19 mouse cellular contexts compared by ENCODE assay signal in the genomic region with DNA sequence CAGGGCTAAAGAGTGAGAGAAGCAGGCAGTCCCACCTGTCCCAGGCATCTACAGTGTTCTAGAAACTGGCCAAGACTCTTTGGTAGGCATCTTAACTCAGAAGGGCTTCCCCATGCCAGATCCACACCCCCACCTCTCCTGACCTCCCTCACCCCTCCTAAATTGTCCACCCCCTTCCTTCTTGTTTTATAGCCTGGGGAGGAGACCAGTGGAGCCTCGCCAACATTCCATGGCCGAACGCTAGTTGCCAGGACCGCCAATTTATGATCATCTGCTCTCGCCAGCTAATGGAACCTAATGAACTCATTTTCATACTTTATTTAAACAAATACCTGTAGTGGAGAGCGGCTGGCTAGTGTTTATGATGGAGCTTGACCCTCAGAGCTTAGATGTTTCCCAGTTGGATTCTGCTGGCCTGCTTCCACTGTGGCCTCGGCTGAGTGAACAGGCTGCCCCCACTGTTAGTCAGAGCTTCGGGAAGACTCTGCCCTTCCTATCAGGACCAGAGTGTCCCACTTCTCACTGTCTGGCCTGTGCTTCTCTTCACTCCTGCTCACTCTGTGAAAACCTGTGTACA.
DNase-seq lines count a peak whose midpoint lies in the region; ATAC-seq and TF ChIP-seq lines count a peak whose summit lies in the region.
"Had no signal": no experiment of that assay in that cellular context is flagged by ENCODE, and none has a peak within 500 bp of the region (broad histone marks: within the 10 kb centered on the region; RNA-seq: fewer than 3 reads in every experiment).

No protein-coding gene starts in this region.

- CTCF ChIA-PET in Patski (lab: Charles Lee) = no interaction called here

- no peaks in the 10 kb centered on the region for H3K9me3 ChIP-seq in stomach, embryonic 15.5 days
- H3K9me3 ChIP-seq: embryonic facial prominence, embryonic 13.5 days; heart, embryonic 15.5 days; midbrain, embryonic 12.5 days; neural tube, embryonic 13.5 days had no signal

- no peaks in the 10 kb centered on the region for H3K4me1 ChIP-seq in stomach, embryonic 15.5 days
- H3K4me1 ChIP-seq: embryonic facial prominence, embryonic 13.5 days; heart, embryonic 15.5 days; liver, embryonic 12.5 days; midbrain, embryonic 12.5 days had no signal

- H3K27ac ChIP-seq in stomach, embryonic 15.5 days = no peak overlapping the region
- H3K27ac ChIP-seq: embryonic facial prominence, embryonic 13.5 days; gastrocnemius, adult 2 months; heart, embryonic 15.5 days; hindbrain, postnatal 0 days; liver, embryonic 12.5 days; midbrain, embryonic 12.5 days; neural tube, embryonic 13.5 days had no signal

- no peak overlapping the region for H3K9ac ChIP-seq in stomach, embryonic 15.5 days
- H3K9ac ChIP-seq: embryonic facial prominence, embryonic 13.5 days; forebrain, postnatal 0 days; heart, embryonic 15.5 days; liver, embryonic 12.5 days; midbrain, embryonic 12.5 days; neural tube, embryonic 13.5 days had no signal

- no peaks in the 10 kb centered on the region for H3K36me3 ChIP-seq in stomach, embryonic 15.5 days
- H3K36me3 ChIP-seq: liver, embryonic 12.5 days; midbrain, embryonic 12.5 days had no signal

- WGBS in stomach, embryonic 15.5 days = 38% methylated on average over 8 of the region's 8 CpGs

- peak; percentile 70 for ATAC-seq in Patski
- ATAC-seq in stomach, embryonic 15.5 days (ENCODE audit: insufficient read depth, low FRiP score, low read depth) = peak; percentile 36; the same call in 1 of the 2 replicates
- ATAC-seq in activated CD4-positive, CD25-positive, alpha-beta regulatory T cell, adult 4 months = no peak
- ATAC-seq: forebrain, postnatal 0 days; hindbrain, postnatal 0 days; liver, embryonic 12.5 days had no signal

- no peaks in the 10 kb centered on the region for H3K27me3 ChIP-seq in Patski
- H3K27me3 ChIP-seq in stomach, embryonic 15.5 days (replicated peaks) = no peaks in the 10 kb centered on the region
- H3K27me3 ChIP-seq: embryonic facial prominence, embryonic 13.5 days; heart, embryonic 15.5 days; liver, embryonic 12.5 days; midbrain, embryonic 12.5 days; neural tube, embryonic 13.5 days had no signal

- in situ Hi-C loops in Patski (cut with MboI; ENCODE audit: low pct_unique_long_range_greater_than_20kb) = no loop called here

- H3K4me3 ChIP-seq in stomach, embryonic 15.5 days (replicated peaks) = no peak overlapping the region
- H3K4me3 ChIP-seq: embryonic facial prominence, embryonic 13.5 days; gastrocnemius, adult 2 months; heart, embryonic 15.5 days; liver, embryonic 12.5 days; midbrain, embryonic 12.5 days; neural tube, embryonic 13.5 days had no signal

- TF ChIP-seq CTCF in Patski (IDR thresholded peaks at IDR 0.05) = no peak

- no peak overlapping the region for H3K4me2 ChIP-seq in stomach, embryonic 15.5 days
- H3K4me2 ChIP-seq: embryonic facial prominence, embryonic 13.5 days; heart, embryonic 15.5 days; liver, embryonic 12.5 days; midbrain, embryonic 12.5 days; neural tube, embryonic 13.5 days had no signal

- DNase-seq in left cerebral cortex, postnatal 4 days = peak; percentile 23
- no peak for DNase-seq in left cerebral cortex, adult 8-10 months (ENCODE audit: low spot score in 2 of 2)
- peak; percentile 69 for DNase-seq in Muller cell, postnatal 12 days (ENCODE audit: inconsistent ontology term)
- DNase-seq in Patski (ENCODE audit: low read depth, low spot score) = peak; percentile 63
- no peak for DNase-seq in frontal cortex, postnatal 36 days (ENCODE audit: low spot score in 2 of 2)
- DNase-seq: forebrain, postnatal 0 days; gastrocnemius, adult 2 months; heart, adult 18-20 months; right cerebral cortex, adult 18-20 months; spleen, adult 18-20 months; thymus, postnatal 4 days had no signal

- intact Hi-C loops in left cerebral cortex, postnatal 4 days (cut with DNase I) = no loop called here

- POLR2A ChIA-PET in Patski (lab: Charles Lee) = no interaction called here

Comparison
In these comparisons a context has a peak if more than half of its experiments do, and no peak if none do; other contexts are left out.
1. DNase-seq: peak in left cerebral cortex, postnatal 4 days (single experiment), Muller cell, postnatal 12 days (single experiment) and Patski (single experiment); none in left cerebral cortex, adult 8-10 months (0 of 2) and frontal cortex, postnatal 36 days (0 of 2).